Mouse (Mus musculus) midbrain, embryonic 14.5 days (tissue): ENCODE results near the gene Pdcd2l. TPM values are rescaled to one million over a fixed set of nuclear protein-coding genes. Genes with fewer than 3 reads are reported as not detected.
A peak's percentile ranks its signal among the peaks of the same experiment; 100 is the strongest.

Experiments used
- ATAC-seq: fragments of 200-750 bp; cut with Nextera tagmentation; 2 replicates; pipeline ENCODE4 v1.8.0; 2017; ENCODE audit warnings: moderate number of reproducible peaks, moderate library complexity; ENCODE audit not compliant: low FRiP score, low TSS enrichment
- DNase-seq: peaks from one replicate; pipeline ENCODE4 v3.0.0-alpha.2; 2015
- H3K27ac ChIP-seq: fragments of 300-500 bp; sonication (generic); replicated peaks from 2 replicates; pipeline ENCODE4 v1.5.1; 2014; ENCODE audit warnings: mild to moderate bottlenecking, low read depth, low read length, moderate library complexity
- H3K27me3 ChIP-seq: fragments of 300-500 bp; sonication (generic); 2 replicates; pipeline ENCODE4 v1.6.1; 2014; ENCODE audit warnings: low read length, control low read depth, mixed read lengths; ENCODE audit not compliant: control insufficient read depth, insufficient read depth
- H3K36me3 ChIP-seq: fragments of 300-500 bp; sonication (generic); 2 replicates; pipeline ENCODE4 v1.6.1; 2014; ENCODE audit warnings: low read length, control low read depth; ENCODE audit not compliant: control insufficient read depth, insufficient read depth
- H3K4me1 ChIP-seq: fragments of 300-500 bp; sonication (generic); 2 replicates; pipeline ENCODE4 v1.6.1; 2014; ENCODE audit warnings: mild to moderate bottlenecking, antibody characterized with exemption, low read length, control low read depth; ENCODE audit not compliant: control insufficient read depth, insufficient read depth
- H3K4me2 ChIP-seq: fragments of 300-500 bp; sonication (generic); 2 replicates; pipeline ENCODE4 v1.6.1; 2014; ENCODE audit warnings: mild to moderate bottlenecking, low read length, moderate library complexity
- H3K4me3 ChIP-seq: fragments of 300-500 bp; sonication (generic); replicated peaks from 2 replicates; pipeline ENCODE4 v1.5.1; 2014; ENCODE audit warnings: low read depth, low read length
- H3K9ac ChIP-seq: fragments of 300-500 bp; sonication (generic); replicated peaks from 2 replicates; pipeline ENCODE4 v1.6.1; 2014; ENCODE audit warnings: mild to moderate bottlenecking, low read length, moderate library complexity
- H3K9me3 ChIP-seq: fragments of 300-500 bp; sonication (generic); 2 replicates; pipeline ENCODE4 v1.6.1; 2016; ENCODE audit warnings: low read length, control low read depth, mixed read lengths; ENCODE audit not compliant: control insufficient read depth
- WGBS: fragments of 180-500 bp; shearing (Covaris S2); extraction: QIAGEN DNeasy Blood & Tissue Kit; methylation state at CpG from one replicate; pipeline ENCODE4 v1.1.7; 2014; 5-methylcytosine and 5-hydroxymethylcytosine counted together
- polyA plus RNA-seq: library from polyadenylated mRNA; unstranded; fragments of >200 nt; fragmentation: Nextera tagmentation; extraction: Ambion mirVana; gene quantifications from 2 replicates; pipeline ENCODE4 v1.2.1, GENCODE M21; 2014

Gene Pdcd2l
- 67.7 and 77.4 TPM in 2 replicates for polyA plus RNA-seq

DNA sequence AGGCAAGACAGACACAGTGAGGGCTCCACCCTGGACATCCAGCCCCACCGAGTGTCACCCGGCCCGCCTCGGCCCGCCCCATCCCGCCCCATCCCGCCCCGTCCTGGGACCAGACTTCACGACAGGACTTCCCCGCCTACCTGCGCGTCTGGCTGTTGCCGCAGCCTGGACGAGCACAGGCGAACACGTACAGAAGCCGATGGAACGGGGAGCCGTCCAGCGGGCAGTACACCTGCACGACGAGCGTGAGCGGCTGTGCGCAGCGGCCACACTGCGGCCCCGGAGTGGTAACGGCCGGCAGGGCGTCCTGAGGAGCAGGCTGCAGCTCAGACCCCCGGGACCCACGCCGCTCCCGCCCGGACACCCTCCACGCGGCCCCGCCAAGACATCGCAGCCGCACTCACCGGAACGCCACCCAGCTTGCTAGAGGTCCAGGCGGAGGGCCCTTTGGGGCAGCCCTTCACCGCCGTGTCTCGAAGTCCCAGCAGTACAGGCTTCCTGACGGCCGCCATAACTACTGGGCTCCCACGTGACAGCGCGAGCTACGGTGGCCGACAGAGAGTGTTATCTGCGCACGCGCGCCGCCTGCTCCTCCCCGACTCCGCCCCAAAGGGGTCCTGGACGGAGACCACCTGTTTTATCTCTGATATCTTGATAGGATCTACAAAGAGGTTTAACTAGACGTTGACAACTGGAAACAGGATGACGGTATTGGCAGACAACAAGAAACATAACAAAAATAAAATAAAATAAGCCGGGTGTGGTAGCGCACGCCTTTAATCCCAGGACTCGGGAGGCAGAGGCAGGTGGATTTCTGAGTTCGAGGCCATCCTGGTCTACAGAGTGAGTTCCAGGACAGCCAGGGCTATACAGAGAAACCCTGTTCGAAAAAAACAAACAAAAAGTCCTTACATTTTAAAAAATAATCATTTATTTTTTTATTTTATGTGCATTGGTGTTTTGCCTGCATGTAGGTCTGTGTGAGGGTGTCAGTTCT, at the start of gene Pdcd2l:
TSS of gene Pdcd2l (minus strand) at position 530 of the 997 bp plus-strand sequence.
- no peaks in the 10 kb centered on the region for H3K9me3 ChIP-seq
- peaks cover 7% of the 10 kb centered on the region for H3K4me1 ChIP-seq
- peak within 1 kb of the TSS; percentile 75 for H3K4me2 ChIP-seq
- DNase-seq (peak; percentile 96), ATAC-seq (peak; percentile 96)
- no peaks in the 10 kb centered on the region for H3K27me3 ChIP-seq
- peak within 1 kb of the TSS; percentile 97 for H3K9ac ChIP-seq
- H3K36me3 ChIP-seq, result peaks cover 30% of the 10 kb centered on the region
- peak within 1 kb of the TSS; percentile 62; the same call in 1 of the 2 replicates for H3K27ac ChIP-seq
- H3K4me3 ChIP-seq, result peak within 1 kb of the TSS; percentile 91
- 3% methylated on average over 70 of the region's 70 CpGs for WGBS

GRCm38 (mm10) chr7:34242176-34242575, 45.7 kb upstream of the Pdcd2l start:
- no peak overlapping the region for H3K4me3 ChIP-seq
- no peaks in the 10 kb centered on the region for H3K27me3 ChIP-seq
- no peak for DNase-seq
- no peak overlapping the region for H3K27ac ChIP-seq
- H3K9ac ChIP-seq, result no peak overlapping the region
- H3K4me1 ChIP-seq, result no peaks in the 10 kb centered on the region
- H3K4me2 ChIP-seq, result no peak overlapping the region
- no peaks in the 10 kb centered on the region for H3K9me3 ChIP-seq
- ATAC-seq, result no peak
- peaks cover 71% of the 10 kb centered on the region for H3K36me3 ChIP-seq
- WGBS, result 93% methylated on average over 11 of the region's 11 CpGs

- no peak overlapping the region for H3K4me2 ChIP-seq
- H3K27me3 ChIP-seq, result no peaks in the 10 kb centered on the region
- WGBS, result 92% methylated on average over 5 of the region's 5 CpGs
- no peak overlapping the region for H3K27ac ChIP-seq
- H3K4me3 ChIP-seq, result no peak overlapping the region
- peaks cover 4% of the 10 kb centered on the region; the same call in 1 of the 2 replicates for H3K4me1 ChIP-seq
- DNase-seq (no peak), ATAC-seq (no peak)
- H3K9me3 ChIP-seq, result no peaks in the 10 kb centered on the region
- H3K36me3 ChIP-seq, result peaks cover 57% of the 10 kb centered on the region
- H3K9ac ChIP-seq, result no peak overlapping the region
Measured at GRCm38 (mm10) chr7:34238086-34238485, 41.6 kb upstream of the Pdcd2l start.

DNA sequence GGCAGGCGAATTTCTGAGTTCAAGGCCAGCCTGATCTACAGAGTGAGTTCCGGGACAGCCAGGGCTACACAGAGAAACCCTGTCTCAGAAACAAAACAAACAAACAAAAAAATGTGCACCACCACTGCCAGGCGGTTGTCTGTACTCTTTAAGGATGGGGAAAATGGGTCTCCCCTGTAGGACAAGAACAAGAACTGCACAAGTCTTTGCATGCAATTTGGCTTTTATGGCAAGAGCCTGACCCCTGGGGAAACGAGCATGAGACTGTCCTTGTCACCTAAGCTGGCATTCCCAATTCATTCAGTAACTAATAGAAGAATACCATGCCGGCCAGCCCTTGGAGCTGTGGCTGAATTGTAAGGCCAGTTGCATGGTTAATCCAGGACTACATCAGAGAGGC, 39.1 kb upstream of the Pdcd2l start:
- no peaks in the 10 kb centered on the region for H3K27me3 ChIP-seq
- WGBS, result 85% methylated on average over 5 of the region's 5 CpGs
- H3K9me3 ChIP-seq, result no peaks in the 10 kb centered on the region
- DNase-seq, result no peak
- H3K27ac ChIP-seq, result no peak overlapping the region
- peaks cover 4% of the 10 kb centered on the region; the same call in 1 of the 2 replicates for H3K4me1 ChIP-seq
- H3K36me3 ChIP-seq, result peaks cover 42% of the 10 kb centered on the region
- ATAC-seq, result no peak
- no peak overlapping the region for H3K9ac ChIP-seq
- H3K4me3 ChIP-seq, result no peak overlapping the region
- H3K4me2 ChIP-seq, result no peak overlapping the region

GRCm38 (mm10) chr7:34234610-34235561, 38.4 kb upstream of the Pdcd2l start:
- DNase-seq (no peak), ATAC-seq (no peak)
- H3K27me3 ChIP-seq, result no peaks in the 10 kb centered on the region

GRCm38 (mm10) chr7:34233909-34234609, 37.6 kb upstream of the Pdcd2l start:
- no peaks in the 10 kb centered on the region for H3K27me3 ChIP-seq
- ATAC-seq (peak; percentile 96), DNase-seq (peak; percentile 99)
- H3K9me3 ChIP-seq, result no peaks in the 10 kb centered on the region
- peaks cover 10% of the 10 kb centered on the region; the same call in 1 of the 2 replicates for H3K4me1 ChIP-seq
- WGBS, result under 1% methylated on average over 46 of the region's 46 CpGs
- peak overlapping the region; percentile 44 for H3K4me3 ChIP-seq
- peaks cover 27% of the 10 kb centered on the region for H3K36me3 ChIP-seq
- H3K4me2 ChIP-seq, result peak overlapping the region; percentile 73
- H3K27ac ChIP-seq, result peak overlapping the region; percentile 89
- H3K9ac ChIP-seq, result peak overlapping the region; percentile 56

More at GRCm38 (mm10) chr7:34234610-34235561, 38.4 kb upstream of the Pdcd2l start:
- peak overlapping the region; percentile 73 for H3K4me2 ChIP-seq
- H3K9ac ChIP-seq, result peak overlapping the region; percentile 52
- whole genome bisulfite sequencing, result 3% methylated on average over 17 of the region's 17 CpGs
- peaks cover 35% of the 10 kb centered on the region for H3K36me3 ChIP-seq
- H3K9me3 ChIP-seq, result no peaks in the 10 kb centered on the region
- peak overlapping the region; percentile 44 for H3K4me3 ChIP-seq
- H3K4me1 ChIP-seq, result peaks cover 7% of the 10 kb centered on the region; the same call in 1 of the 2 replicates
- H3K27ac ChIP-seq, result peak overlapping the region; percentile 82

- no peaks in the 10 kb centered on the region for H3K9me3 ChIP-seq
- H3K4me1 ChIP-seq, result peaks cover 15% of the 10 kb centered on the region; the same call in 1 of the 2 replicates
- DNase-seq (no peak), ATAC-seq (no peak)
- H3K4me2 ChIP-seq, result peak overlapping the region; percentile 73
- WGBS, result 44% methylated on average over 7 of the region's 7 CpGs
- H3K4me3 ChIP-seq, result peak overlapping the region; percentile 44
- peak overlapping the region; percentile 89 for H3K27ac ChIP-seq
- H3K9ac ChIP-seq, result peak overlapping the region; percentile 56
- H3K36me3 ChIP-seq, result peaks cover 17% of the 10 kb centered on the region
- H3K27me3 ChIP-seq, result no peaks in the 10 kb centered on the region
Measured at GRCm38 (mm10) chr7:34232785-34233725, 36.6 kb upstream of the Pdcd2l start.
